Mouse (Mus musculus) CH12.LX (cell line): ENCODE data around the gene Lor. TPM values are rescaled to one million over a fixed set of nuclear protein-coding genes. Genes with fewer than 3 reads are reported as not detected.

Experiments used
- DNase-seq: peaks from one replicate; pipeline ENCODE4 v3.0.0-alpha.2; 2013; ENCODE audit errors: extremely low read depth
- H3K27ac ChIP-seq: 2 replicates; pipeline ENCODE4 v1.5.1; 2012; ENCODE audit warnings: low read depth, mild to moderate bottlenecking, control low read depth, moderate library complexity; ENCODE audit not compliant: insufficient read depth
- H3K27me3 ChIP-seq: replicated peaks from 2 replicates; pipeline ENCODE3; 2012; ENCODE audit warnings: inconsistent platforms
- H3K36me3 ChIP-seq, 2 experiments: replicated peaks in 1 of 2; 2 replicates each; pipeline versions ENCODE3 to v1.6.1; 2012; ENCODE audit warnings: inconsistent platforms in 1 of 2, low read length in 1 of 2, mild to moderate bottlenecking in 1 of 2, mixed read lengths in 1 of 2, moderate library complexity in 1 of 2; ENCODE audit not compliant: control insufficient read depth in 1 of 2, insufficient read depth in 1 of 2
- H3K4me1 ChIP-seq, 2 experiments: 2 replicates each; pipeline ENCODE4 v1.6.1; 2012; ENCODE audit warnings: inconsistent platforms in 1 of 2, moderate library complexity in 1 of 2; ENCODE audit not compliant: insufficient read depth in 2 of 2, control insufficient read depth in 1 of 2
- H3K4me2 ChIP-seq: 2 replicates; pipeline ENCODE4 v1.6.1; 2012; ENCODE audit warnings: low read depth, mild to moderate bottlenecking, control low read depth; ENCODE audit not compliant: poor library complexity, insufficient read depth, severe bottlenecking
- H3K4me3 ChIP-seq, 3 experiments: fragments of 150-350 bp in 1 of 3; sonication (generic) in 1 of 3; replicated peaks in 1 of 3; 2 replicates each; pipeline versions ENCODE3 to v1.5.1; 2011 to 2012; ENCODE audit warnings: low read depth in 2 of 3, low read length in 2 of 3, mild to moderate bottlenecking in 2 of 3, moderate library complexity in 2 of 3, control low read depth in 1 of 3, improper control_type of control experiment in 1 of 3, inconsistent platforms in 1 of 3, mixed read lengths in 1 of 3; ENCODE audit not compliant: poor library complexity in 1 of 3
- H3K79me2 ChIP-seq: replicated peaks from 2 replicates; pipeline ENCODE4 v1.6.1; 2012; ENCODE audit warnings: mild to moderate bottlenecking, moderate library complexity; ENCODE audit not compliant: control insufficient read depth, poor library complexity, insufficient read depth, severe bottlenecking; ENCODE audit errors: extremely low read depth
- H3K9ac ChIP-seq: 2 replicates; pipeline ENCODE4 v1.6.1; 2012; ENCODE audit warnings: low read depth, mild to moderate bottlenecking, control low read depth, moderate library complexity; ENCODE audit not compliant: insufficient read depth
- H3K9me3 ChIP-seq: replicated peaks from 2 replicates; pipeline ENCODE3; 2012; ENCODE audit warnings: low read length, inconsistent platforms, mixed read lengths
- BHLHE40 ChIP-seq: IDR thresholded peaks from 2 replicates; pipeline ENCODE4 v1.6.1; 2011; ENCODE audit warnings: mild to moderate bottlenecking, low read depth, low read length, improper control_type of control experiment
- CTCF ChIP-seq, 2 experiments: IDR thresholded peaks in 1 of 2; conservative IDR thresholded peaks in 1 of 2; 2 replicates each; pipeline ENCODE4 v1.5.1; 2011 to 2012; ENCODE audit warnings: low read depth in 2 of 2, low read length in 2 of 2, improper control_type of control experiment in 1 of 2, inconsistent platforms in 1 of 2, mild to moderate bottlenecking in 1 of 2, moderate library complexity in 1 of 2
- GABPA ChIP-seq: IDR thresholded peaks from 2 replicates; pipeline ENCODE4 v1.6.1; 2012; ENCODE audit warnings: low read depth, low read length, improper control_type of control experiment, inconsistent platforms; ENCODE audit not compliant: insufficient replicate concordance
- HCFC1 ChIP-seq: IDR thresholded peaks from 2 replicates; pipeline ENCODE4 v1.6.1; 2012; ENCODE audit warnings: low read depth, mild to moderate bottlenecking, inconsistent platforms, low read length, improper control_type of control experiment
- IRF4 ChIP-seq: IDR thresholded peaks from 2 replicates; pipeline ENCODE4 v1.6.1; 2014; ENCODE audit warnings: low read depth, mild to moderate bottlenecking, inconsistent platforms, low read length, improper control_type of control experiment
- JUND ChIP-seq: conservative IDR thresholded peaks from 2 replicates; pipeline ENCODE4 v1.6.1; 2011; ENCODE audit warnings: low read depth, low read length, improper control_type of control experiment
- MAFK ChIP-seq: IDR thresholded peaks from 2 replicates; pipeline ENCODE4 v1.6.1; 2011; ENCODE audit warnings: low read length, improper control_type of control experiment; ENCODE audit not compliant: insufficient replicate concordance
- MAZ ChIP-seq: IDR thresholded peaks from 2 replicates; pipeline ENCODE4 v1.6.1; 2012; ENCODE audit warnings: low read depth, mild to moderate bottlenecking, inconsistent platforms, low read length, improper control_type of control experiment, moderate library complexity
- MEF2A ChIP-seq: IDR thresholded peaks from 2 replicates; pipeline ENCODE4 v1.6.1; 2014; ENCODE audit warnings: low read depth, mild to moderate bottlenecking, inconsistent platforms, low read length, improper control_type of control experiment, borderline replicate concordance
- MYC ChIP-seq: IDR thresholded peaks from 2 replicates; pipeline ENCODE4 v1.6.1; 2011; ENCODE audit warnings: low read depth, mild to moderate bottlenecking, improper control_type of control experiment, low read length
- POLR2A ChIP-seq: IDR thresholded peaks from 2 replicates; pipeline ENCODE4 v1.6.1; 2011; ENCODE audit warnings: low read depth, mild to moderate bottlenecking, improper control_type of control experiment, low read length
- POLR2AphosphoS2 ChIP-seq: IDR thresholded peaks from 2 replicates; pipeline ENCODE4 v1.6.1; 2011; ENCODE audit warnings: low read depth, low read length, improper control_type of control experiment
- RCOR1 ChIP-seq: conservative IDR thresholded peaks from 2 replicates; pipeline ENCODE4 v1.6.1; 2012; ENCODE audit warnings: low read depth, mild to moderate bottlenecking, inconsistent platforms, low read length, improper control_type of control experiment
- SMC3 ChIP-seq: IDR thresholded peaks from 2 replicates; pipeline ENCODE4 v1.6.1; 2011; ENCODE audit warnings: low read depth, low read length, improper control_type of control experiment
- TBP ChIP-seq: conservative IDR thresholded peaks from 2 replicates; pipeline ENCODE4 v1.6.1; 2011; ENCODE audit warnings: low read depth, low read length, improper control_type of control experiment
- dilution Hi-C: fragments of 300-500 bp; cut with MboI; formaldehyde crosslinking; loops from 2 replicates; pipeline ENCODE4 v1.14.3; 2020; ENCODE audit warnings: low sequenced_read_pairs; ENCODE audit not compliant: extremely low pct_unique_long_range_greater_than_20kb, extremely low pct_ligation_motif_present
- in situ Hi-C: fragments of 300-500 bp; cut with MboI; formaldehyde crosslinking; loops from 3 replicates; pipeline ENCODE4 v1.14.3; 2019; ENCODE audit warnings: low sequenced_read_pairs, low pct_ligation_motif_present, low pct_unique_long_range_greater_than_20kb, mixed read lengths
- polyA plus RNA-seq: library from polyadenylated mRNA; unstranded; fragments of >175 nt; gene quantifications from 2 replicates; pipeline ENCODE4 v1.2.1, GENCODE M21; 2012; ENCODE audit warnings: low read depth; ENCODE audit not compliant: insufficient read length
- total RNA-seq, 2 experiments: library from RNA; depleted of rRNA; stranded (reverse); fragments of 300-350 nt in 1 of 2; fragments of >200 nt in 1 of 2; gene quantifications; 2 replicates each; pipeline ENCODE4 v1.2.3; 2012 to 2014

Gene Lor
- total and polyA plus RNA-seq, 3 experiments, result not detected

- no peaks in the 10 kb centered on the region for H3K27me3 ChIP-seq
- no peaks in the 10 kb centered on the region for H3K79me2 ChIP-seq
- no peaks in the 10 kb centered on the region for H3K4me1 ChIP-seq
- H3K9me3 ChIP-seq, result peaks cover 53% of the 10 kb centered on the region
- H3K27ac ChIP-seq, result no peak overlapping the region
- dilution Hi-C loops, result no loop called here
- no peak for DNase-seq
- in situ Hi-C loops, result no loop called here
- no peaks in the 10 kb centered on the region for H3K36me3 ChIP-seq
- H3K4me3 ChIP-seq, result no peak overlapping the region
- TF ChIP-seq MAFK, result no peak
- no peak for TF ChIP-seq RCOR1
- no peak for TF ChIP-seq POLR2A
- TF ChIP-seq MAZ, result no peak
- TF ChIP-seq SMC3, result no peak
- TF ChIP-seq JUND, result no peak
- no peak for TF ChIP-seq BHLHE40
- no peak for TF ChIP-seq GABPA
- no peak for TF ChIP-seq MYC
- TF ChIP-seq CTCF (conservative IDR thresholded peaks at IDR 0.05 in 1 of 2, IDR thresholded peaks at IDR 0.05 in 1 of 2; ENCODE audit: low read depth in 2 of 2, low read length in 2 of 2), result no peak
- TF ChIP-seq MEF2A, result no peak
- TF ChIP-seq IRF4, result no peak
- no peak for TF ChIP-seq POLR2AphosphoS2
- TF ChIP-seq HCFC1, result no peak
- TF ChIP-seq, all 38 proteins: peak for 0
- Histone ChIP-seq H3K9ac (no peak overlapping the region), H3K4me2 (no peak overlapping the region)
Observed at GRCm38 (mm10) chr3:92080462-92081284, 2.3 kb downstream of the Lor start.

- dilution Hi-C loops (no loop called here), in situ Hi-C loops (no loop called here)
- no peaks in the 10 kb centered on the region for H3K36me3 ChIP-seq
- no peak overlapping the region for H3K27ac ChIP-seq
- H3K4me3 ChIP-seq, result no peak overlapping the region
- no peak overlapping the region for H3K4me2 ChIP-seq
- H3K4me1 ChIP-seq, result no peaks in the 10 kb centered on the region
- no peaks in the 10 kb centered on the region for H3K79me2 ChIP-seq
- DNase-seq, result no peak
- no peak overlapping the region for H3K9ac ChIP-seq
- no peaks in the 10 kb centered on the region for H3K27me3 ChIP-seq
- H3K9me3 ChIP-seq, result peaks cover 50% of the 10 kb centered on the region
- no peak for TF ChIP-seq TBP
Observed at GRCm38 (mm10) chr3:92050382-92051054, 32.4 kb downstream of the Lor start.
